Mouse (Mus musculus): ENCODE measurements around the gene Sema4d. TPM values are rescaled to one million over a fixed set of nuclear protein-coding genes. Genes with fewer than 3 reads are reported as not detected.

Sema4d gene
- polyA plus RNA-seq, 1 experiment from 2014 or later: 5.4 TPM

- Histone ChIP-seq H3K4me1 (replicated peaks) (peaks cover 22% of the 10 kb centered on the region), H3K27ac (peak within 1 kb of the TSS; percentile 86), H3K27me3 (no peaks in the 10 kb centered on the region), H3K4me3 (replicated peaks) (peak within 1 kb of the TSS; percentile 76), H3K36me3 (0 out of 2 replicates have a peak, but pooled peaks cover 4% of the 10 kb centered on the region), H3K9me3 (no peaks in the 10 kb centered on the region), H3K9ac (replicated peaks) (peak within 1 kb of the TSS; percentile 92), H3K4me2 (peak within 1 kb of the TSS; percentile 63)
- under 1% methylated on average over 83 of the region's 83 CpGs for WGBS
- peak; percentile 96 for ATAC-seq (ENCODE audit: insufficient number of reproducible peaks, insufficient read depth, low FRiP score, low TSS enrichment, low read depth)
These were observed 148.4 kb downstream of the Sema4d start, which contains the start of gene Cks2 for GRCm38 (mm10) chr13:51644829-51645789. Cks2 (plus strand) TSS chr13:51645232.

- no peaks in the 10 kb centered on the region for H3K36me3 ChIP-seq
- no peaks in the 10 kb centered on the region for H3K27me3 ChIP-seq
- peak overlapping the region; percentile 76 for H3K4me3 ChIP-seq (replicated peaks)
- peak overlapping the region; percentile 92 for H3K9ac ChIP-seq (replicated peaks)
- no peaks in the 10 kb centered on the region for H3K9me3 ChIP-seq
- H3K27ac ChIP-seq: peak overlapping the region; percentile 73; the same call in 1 of the 2 replicates
- peak; percentile 15; the same call in 1 of the 2 replicates for ATAC-seq (ENCODE audit: insufficient number of reproducible peaks, insufficient read depth, low FRiP score, low TSS enrichment, low read depth)
- H3K4me2 ChIP-seq: peak overlapping the region; percentile 63
- WGBS: 41% methylated on average over 20 of the region's 20 CpGs
- H3K4me1 ChIP-seq (replicated peaks): peaks cover 22% of the 10 kb centered on the region
These were observed 149.4 kb downstream of the Sema4d start for GRCm38 (mm10) chr13:51643924-51644828.

GRCm38 (mm10) chr13:51642171-51642778 lies 151.3 kb downstream of the Sema4d start:
- H3K4me3 ChIP-seq (replicated peaks): no peak overlapping the region
- H3K4me2 ChIP-seq: no peak overlapping the region
- 26% methylated on average over 11 of the region's 11 CpGs for WGBS
- no peaks in the 10 kb centered on the region for H3K9me3 ChIP-seq
- no peak overlapping the region for H3K9ac ChIP-seq (replicated peaks)
- H3K27ac ChIP-seq: no peak overlapping the region
- peaks cover 9% of the 10 kb centered on the region for H3K4me1 ChIP-seq (replicated peaks)
- no peak for ATAC-seq (ENCODE audit: insufficient number of reproducible peaks, insufficient read depth, low FRiP score, low TSS enrichment, low read depth)
- H3K27me3 ChIP-seq: no peaks in the 10 kb centered on the region
- no peaks in the 10 kb centered on the region for H3K36me3 ChIP-seq

GRCm38 (mm10) chr13:51641424-51641823 lies 152.1 kb downstream of the Sema4d start:
- Histone ChIP-seq H3K9me3 (no peaks in the 10 kb centered on the region), H3K4me3 (replicated peaks) (no peak overlapping the region), H3K9ac (replicated peaks) (no peak overlapping the region), H3K27me3 (no peaks in the 10 kb centered on the region), H3K27ac (no peak overlapping the region), H3K4me1 (replicated peaks) (peaks cover under 1% of the 10 kb centered on the region; the same call in 1 of the 2 replicates), H3K36me3 (no peaks in the 10 kb centered on the region), H3K4me2 (no peak overlapping the region)
- WGBS: 89% methylated on average over 3 of the region's 3 CpGs
- no peak for ATAC-seq (ENCODE audit: insufficient number of reproducible peaks, insufficient read depth, low FRiP score, low TSS enrichment, low read depth)

GRCm38 (mm10) chr13:51638958-51639357 lies 154.6 kb downstream of the Sema4d start:
- no peak for ATAC-seq (ENCODE audit: insufficient number of reproducible peaks, insufficient read depth, low FRiP score, low TSS enrichment, low read depth)
- Histone ChIP-seq H3K9ac (replicated peaks) (no peak overlapping the region), H3K27ac (no peak overlapping the region), H3K27me3 (no peaks in the 10 kb centered on the region), H3K36me3 (no peaks in the 10 kb centered on the region), H3K4me1 (replicated peaks) (no peaks in the 10 kb centered on the region), H3K9me3 (no peaks in the 10 kb centered on the region), H3K4me3 (replicated peaks) (no peak overlapping the region), H3K4me2 (no peak overlapping the region)
- WGBS: 84% methylated on average over 4 of the region's 4 CpGs

Small RNA genes lying within 50 kb of the gene (microRNA-seq; reads per million reads assigned to microRNA genes)
- not detected for gene Gm23566

Other genes with a start within 250 kb of the Sema4d start
- 0.31 and 0.63 TPM in 2 replicates for gene Shc3, start 224.3 kb downstream of the Sema4d start, polyA plus RNA-seq (2016; fragmentation: Nextera tagmentation; extraction: Ambion mirVana)
- gene Cks2, start 148.5 kb downstream of the Sema4d start, polyA plus RNA-seq (2016; fragmentation: Nextera tagmentation; extraction: Ambion mirVana): 351 and 364 TPM in 2 replicates
- gene Secisbp2, start 142.1 kb downstream of the Sema4d start, polyA plus RNA-seq (2016; fragmentation: Nextera tagmentation; extraction: Ambion mirVana): 26.5 and 29.4 TPM in 2 replicates
- gene Gadd45g, start 52.9 kb upstream of the Sema4d start, polyA plus RNA-seq (2016; fragmentation: Nextera tagmentation; extraction: Ambion mirVana): 35.6 and 36.2 TPM in 2 replicates

Measured in limb, embryonic 12.5 days (tissue).